Mouse (Mus musculus): ENCODE results near the gene Gabrg3. TPM values are rescaled to one million over a fixed set of nuclear protein-coding genes. Genes with fewer than 3 reads are reported as not detected.

The Gabrg3 gene
- total and polyA plus RNA-seq, 3 experiments = not detected

DNA sequence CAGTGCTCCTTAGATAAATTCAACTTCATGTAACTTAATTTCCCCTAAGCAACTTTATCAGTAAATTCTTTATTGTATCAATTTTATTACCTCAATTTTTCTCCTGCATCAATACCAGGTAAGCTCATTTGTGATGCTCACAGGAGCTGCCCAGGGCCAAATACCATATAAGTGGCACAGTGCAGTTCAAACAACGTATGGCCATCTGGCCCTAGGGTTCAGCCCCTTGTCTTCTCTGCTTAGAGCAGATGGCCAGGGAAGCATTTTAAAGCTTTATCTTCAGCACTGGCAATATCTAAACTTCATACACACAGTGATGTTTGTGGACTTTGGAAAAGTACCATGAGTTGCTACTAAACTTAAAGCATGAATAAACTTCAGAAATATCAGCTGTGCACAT, 619.2 kb downstream of the Gabrg3 start:
- H3K27me3 ChIP-seq (replicated peaks) = no peaks in the 10 kb centered on the region
- dilution Hi-C loops (cut with MboI; ENCODE audit: extremely low pct_ligation_motif_present, extremely low pct_unique_long_range_greater_than_20kb, low sequenced_read_pairs) = no loop called here
- TF ChIP-seq HCFC1 (IDR thresholded peaks at IDR 0.05; ENCODE audit: low read depth, low read length) (no peak), MAZ (IDR thresholded peaks at IDR 0.05; ENCODE audit: low read depth, low read length) (no peak), TCF12 (IDR thresholded peaks at IDR 0.05; ENCODE audit: low read depth, low read length) (no peak), CHD2 (IDR thresholded peaks at IDR 0.05; ENCODE audit: low read length) (no peak), UBTF (IDR thresholded peaks at IDR 0.05; ENCODE audit: low read depth, low read length) (no peak), RCOR1 (conservative IDR thresholded peaks at IDR 0.05; ENCODE audit: low read depth, low read length) (no peak), USF2 (conservative IDR thresholded peaks at IDR 0.05; ENCODE audit: low read depth, low read length) (no peak), JUND (conservative IDR thresholded peaks at IDR 0.05; ENCODE audit: low read depth, low read length) (no peak), PAX5 (IDR thresholded peaks at IDR 0.05; ENCODE audit: low read length) (no peak), JUN (IDR thresholded peaks at IDR 0.05; ENCODE audit: insufficient read depth, low read depth, low read length) (no peak)

DNA sequence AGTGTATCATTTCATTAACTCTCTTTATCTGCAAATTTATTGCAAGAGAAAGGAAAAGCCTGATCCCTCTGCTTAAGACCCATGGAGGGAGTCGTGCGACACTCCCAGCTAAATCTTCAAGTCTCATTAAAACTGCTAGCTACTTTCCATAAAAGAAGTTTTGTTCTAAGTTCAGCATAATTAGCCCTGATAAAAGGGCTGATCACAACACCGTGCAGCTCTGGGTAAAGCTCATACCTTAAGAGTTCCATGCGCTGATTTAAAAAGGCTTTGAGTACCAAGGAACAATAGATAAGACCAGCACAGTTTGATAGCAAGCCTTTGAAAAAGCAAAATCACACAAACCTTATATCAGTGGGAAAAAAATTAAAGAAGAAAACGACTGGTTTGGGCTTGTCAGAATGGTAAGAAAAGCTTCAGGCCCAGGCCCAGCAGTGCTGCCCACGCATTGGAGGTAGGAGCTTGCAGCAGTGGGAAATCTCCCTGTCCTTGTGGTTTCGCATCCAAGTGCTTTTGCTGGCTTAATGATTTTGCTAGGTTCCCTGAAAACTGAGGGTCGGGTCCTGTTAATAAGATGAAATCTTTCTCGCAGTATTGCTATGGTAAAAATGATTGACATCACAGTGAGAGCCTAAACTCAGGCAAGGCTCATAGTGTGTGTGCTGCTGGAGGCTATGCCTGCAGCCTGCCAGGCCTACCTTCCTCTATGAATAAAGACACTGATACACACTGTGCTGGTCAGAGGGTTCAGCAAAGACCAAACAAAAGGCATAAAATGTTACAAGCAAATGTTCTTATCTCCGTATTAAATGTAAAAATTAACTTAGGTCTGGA, 621.2 kb downstream of the Gabrg3 start:
- TF ChIP-seq EP300 (IDR thresholded peaks at IDR 0.05; ENCODE audit: low read length) (no peak), ZC3H11A (IDR thresholded peaks at IDR 0.05; ENCODE audit: low read depth, low read length) (no peak), KAT2A (IDR thresholded peaks at IDR 0.05; ENCODE audit: insufficient replicate concordance, low read length) (no peak), JUN (IDR thresholded peaks at IDR 0.05; ENCODE audit: insufficient read depth, low read depth, low read length) (no peak), ZMIZ1 (IDR thresholded peaks at IDR 0.05; ENCODE audit: low read depth, low read length) (no peak), CHD2 (IDR thresholded peaks at IDR 0.05; ENCODE audit: low read length) (no peak), BHLHE40 (IDR thresholded peaks at IDR 0.05; ENCODE audit: low read depth, low read length) (no peak), ELF1 (IDR thresholded peaks at IDR 0.05; ENCODE audit: low read depth, low read length) (no peak), POLR2AphosphoS2 (IDR thresholded peaks at IDR 0.05; ENCODE audit: low read depth, low read length) (no peak)
- Histone ChIP-seq H3K9me3 (replicated peaks; ENCODE audit: low read length) (peaks cover 9% of the 10 kb centered on the region), H3K9ac (ENCODE audit: insufficient read depth, low read depth) (no peak overlapping the region), H3K4me2 (ENCODE audit: insufficient read depth, low read depth, poor library complexity, severe bottlenecking) (no peak overlapping the region), H3K4me1 (ENCODE audit: control insufficient read depth in 1 of 2, insufficient read depth in 2 of 2) (no peaks in the 10 kb centered on the region), H3K4me3 (replicated peaks in 1 of 3; ENCODE audit: low read depth in 2 of 3, low read length in 2 of 3, poor library complexity in 1 of 3) (no peak overlapping the region), H3K27ac (ENCODE audit: insufficient read depth, low read depth) (no peak overlapping the region), H3K36me3 (replicated peaks in 1 of 2; ENCODE audit: control insufficient read depth in 1 of 2, insufficient read depth in 1 of 2, low read length in 1 of 2) (no peaks in the 10 kb centered on the region), H3K27me3 (replicated peaks) (no peaks in the 10 kb centered on the region), H3K79me2 (replicated peaks; ENCODE audit: control insufficient read depth, extremely low read depth, insufficient read depth, poor library complexity, severe bottlenecking) (no peaks in the 10 kb centered on the region)
- dilution Hi-C loops (cut with MboI; ENCODE audit: extremely low pct_ligation_motif_present, extremely low pct_unique_long_range_greater_than_20kb, low sequenced_read_pairs) = no loop called here
- no peak for DNase-seq (ENCODE audit: extremely low read depth)
- in situ Hi-C loops (cut with MboI; ENCODE audit: low pct_ligation_motif_present, low pct_unique_long_range_greater_than_20kb, low sequenced_read_pairs) = no loop called here

More for the DNA sequence above, 619.2 kb downstream of the Gabrg3 start:
- Histone ChIP-seq H3K9ac (ENCODE audit: insufficient read depth, low read depth) (no peak overlapping the region), H3K79me2 (replicated peaks; ENCODE audit: control insufficient read depth, extremely low read depth, insufficient read depth, poor library complexity, severe bottlenecking) (no peaks in the 10 kb centered on the region), H3K4me2 (ENCODE audit: insufficient read depth, low read depth, poor library complexity, severe bottlenecking) (no peak overlapping the region), H3K9me3 (replicated peaks; ENCODE audit: low read length) (peaks cover 9% of the 10 kb centered on the region), H3K27ac (ENCODE audit: insufficient read depth, low read depth) (no peak overlapping the region), H3K4me3 (replicated peaks in 1 of 3; ENCODE audit: low read depth in 2 of 3, low read length in 2 of 3, poor library complexity in 1 of 3) (no peak overlapping the region), H3K36me3 (replicated peaks in 1 of 2; ENCODE audit: control insufficient read depth in 1 of 2, insufficient read depth in 1 of 2, low read length in 1 of 2) (no peaks in the 10 kb centered on the region), H3K4me1 (ENCODE audit: control insufficient read depth in 1 of 2, insufficient read depth in 2 of 2) (no peaks in the 10 kb centered on the region)
- DNase-seq (ENCODE audit: extremely low read depth) = no peak
- in situ Hi-C loops (cut with MboI; ENCODE audit: low pct_ligation_motif_present, low pct_unique_long_range_greater_than_20kb, low sequenced_read_pairs) = no loop called here

Data from CH12.LX (cell line).